Mouse (Mus musculus) telencephalon, adult 2 months (tissue): ENCODE results near the gene Ift81.

Experiments
- DNase-seq: peaks from one replicate; pipeline ENCODE4 v3.0.0-alpha.2; 2011; ENCODE audit warnings: low read depth, low spot score

The Ift81 gene

DNA sequence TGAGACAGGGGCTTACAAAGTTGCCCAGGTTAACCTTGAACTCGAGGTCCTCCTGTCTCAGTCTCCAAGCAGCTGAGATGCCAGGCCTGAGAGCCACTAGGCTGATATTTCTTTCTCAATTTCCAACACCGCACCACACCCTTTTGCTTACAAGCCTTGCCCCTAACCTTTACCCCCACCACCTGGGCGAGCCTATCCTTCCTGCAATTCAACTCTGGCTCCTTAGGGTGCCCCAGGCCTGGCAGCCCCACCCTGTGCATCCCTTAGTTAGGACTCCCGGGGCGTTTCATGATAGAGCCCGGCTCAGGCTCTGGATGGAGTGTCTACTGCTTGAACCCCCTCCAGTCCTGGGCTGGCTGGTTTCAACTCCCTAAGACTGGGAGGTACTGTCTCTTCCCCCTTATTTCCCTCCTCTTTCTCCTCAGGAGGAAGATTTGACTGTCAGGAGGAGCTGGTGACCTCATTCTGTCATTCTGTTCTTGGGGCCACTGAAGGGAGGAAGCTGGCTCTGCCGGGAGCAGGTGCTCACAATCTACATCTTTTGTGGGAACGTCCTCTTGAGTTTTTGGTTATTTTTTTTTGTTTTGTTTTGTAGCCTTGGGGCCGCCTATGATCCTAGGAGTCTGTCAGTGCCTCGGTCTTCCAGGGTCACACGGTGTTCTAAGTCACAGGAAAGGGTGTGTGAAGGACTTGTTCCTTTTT, 98.1 kb downstream of the Ift81 start:
- no peak for DNase-seq

DNA sequence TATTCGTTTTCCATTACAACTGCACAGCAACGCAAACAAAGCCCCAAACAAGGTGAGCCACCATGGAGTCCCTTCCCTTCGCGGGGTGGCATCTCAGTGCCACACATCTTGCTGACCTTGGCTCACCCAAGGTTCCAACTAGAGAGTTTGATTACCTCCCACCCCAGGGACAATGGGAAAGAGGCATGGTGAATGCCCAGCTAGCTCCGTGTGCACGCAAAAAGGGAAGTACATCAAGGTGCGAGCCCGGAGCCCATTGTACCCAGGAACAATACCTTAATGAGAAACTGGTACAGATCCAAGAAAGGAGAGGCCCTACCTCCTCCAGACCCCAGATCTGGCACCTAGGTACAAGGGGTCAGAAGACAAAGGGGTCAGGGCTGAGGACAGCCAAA, 100.2 kb downstream of the Ift81 start:
- DNase-seq = no peak

DNA sequence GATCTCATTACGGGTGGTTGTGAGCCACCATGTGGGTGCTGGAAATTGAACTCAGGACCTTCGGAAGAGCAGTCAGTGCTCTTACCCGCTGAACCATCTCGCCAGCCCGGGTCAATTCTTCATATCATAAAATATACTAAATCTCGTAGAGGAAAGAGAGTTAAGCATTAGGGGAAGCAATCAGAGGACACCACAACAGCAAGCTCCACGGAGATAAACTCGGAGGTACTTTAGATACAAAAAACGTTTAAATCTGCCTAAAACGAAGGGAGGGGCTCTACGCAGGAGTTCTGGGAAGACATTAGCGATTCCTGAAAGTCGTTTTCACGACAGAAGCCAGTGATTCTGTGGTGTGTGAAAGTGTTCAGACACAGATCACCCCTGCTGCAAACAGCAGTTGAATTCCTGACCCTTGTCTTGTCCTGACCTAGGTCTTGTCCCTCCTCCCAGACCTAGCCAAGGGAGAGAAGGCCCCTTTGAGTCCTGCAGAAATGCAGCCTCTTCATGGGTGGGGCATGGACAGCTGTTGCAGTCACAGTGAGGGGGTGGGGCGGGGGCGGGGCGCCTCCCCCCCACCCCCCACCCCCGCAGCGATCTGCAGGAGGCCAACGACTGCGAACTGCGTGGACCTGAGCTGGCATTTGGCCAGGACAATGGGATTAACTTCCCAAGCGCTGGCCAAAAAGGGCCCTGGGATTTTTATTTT, 100.7 kb downstream of the Ift81 start:
- no peak for DNase-seq

DNA sequence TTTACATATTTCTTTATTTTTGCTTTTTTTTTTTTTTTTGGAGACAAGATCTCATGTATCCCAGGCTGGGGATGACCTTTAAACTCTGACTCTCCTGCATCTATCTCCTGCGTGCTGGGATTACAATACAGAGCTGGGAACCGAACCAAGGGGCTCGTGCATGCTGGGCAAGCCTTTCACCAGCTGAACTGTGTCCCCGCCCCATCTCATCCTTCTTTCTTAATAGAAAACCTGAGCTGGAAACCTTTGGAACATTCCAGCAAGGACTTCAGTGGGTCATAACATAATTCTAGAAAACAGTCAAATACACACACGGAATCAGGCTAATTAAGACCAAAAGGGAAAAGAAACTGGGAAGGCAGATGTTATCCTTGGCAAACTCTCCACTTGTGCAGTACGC, 102.3 kb downstream of the Ift81 start:
- no peak for DNase-seq

DNA sequence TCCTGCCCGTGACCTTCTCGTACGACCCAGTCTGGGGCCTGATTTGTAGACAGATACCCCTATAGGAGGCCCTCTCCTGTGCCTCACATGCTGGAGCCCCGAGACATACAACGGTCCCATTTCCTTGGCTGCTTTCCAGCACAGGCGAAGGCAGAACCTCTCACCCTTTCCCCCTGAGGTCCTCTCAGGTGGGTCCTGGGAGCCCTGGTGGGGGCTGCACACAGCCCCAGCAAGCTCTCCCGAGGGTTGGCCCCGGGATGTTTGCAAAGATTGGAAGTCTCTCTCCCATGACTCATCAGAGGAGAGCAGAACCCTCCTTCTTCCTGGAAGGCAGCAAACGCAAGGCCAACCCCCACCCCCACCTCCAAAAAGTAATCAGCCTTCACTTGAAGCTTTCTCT, 102.9 kb downstream of the Ift81 start:
- no peak for DNase-seq

DNA sequence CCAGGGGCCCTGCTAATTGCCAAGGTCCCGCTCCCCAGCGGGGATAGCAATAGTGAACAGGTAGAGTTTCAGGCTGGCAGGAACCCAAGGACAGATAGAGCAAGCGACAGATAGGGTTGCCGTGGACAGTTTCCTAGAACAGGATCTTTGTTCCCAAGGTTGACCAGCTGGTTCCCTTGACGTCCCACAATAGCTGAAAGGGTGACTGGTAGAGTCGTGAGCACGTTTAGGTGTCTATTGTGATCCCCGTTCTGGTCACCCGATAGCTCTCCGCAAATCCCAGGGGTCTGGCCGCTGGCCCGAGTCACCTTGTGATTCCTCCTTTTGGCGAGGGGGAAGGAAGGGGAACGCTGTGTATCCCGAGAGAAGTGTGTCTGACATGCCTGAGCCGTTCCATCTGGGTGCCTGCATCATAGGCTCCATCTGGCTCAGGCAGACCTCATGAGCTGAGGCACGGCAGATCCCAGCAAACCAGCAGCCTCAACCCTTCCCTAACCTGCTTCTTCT, 103.6 kb downstream of the Ift81 start:
- DNase-seq = no peak

DNA sequence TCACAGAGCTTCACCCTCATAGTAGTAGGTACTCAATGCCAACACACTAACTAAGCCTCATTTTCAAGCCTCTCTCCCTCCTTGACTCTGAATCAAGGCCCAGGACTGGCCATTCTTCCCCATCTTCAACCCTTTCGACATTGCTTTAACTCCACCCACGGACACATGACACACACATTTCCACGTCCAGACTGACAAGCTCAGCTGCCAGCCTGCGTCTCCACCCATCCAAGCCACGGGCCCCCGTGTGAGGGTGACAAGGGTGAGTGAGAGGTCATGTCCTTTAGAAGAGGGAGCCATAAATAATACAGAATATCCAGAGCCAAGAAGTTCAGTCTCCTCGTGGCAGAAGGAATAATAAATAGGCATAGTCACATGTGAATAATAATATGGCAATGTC, 104.7 kb downstream of the Ift81 start:
- DNase-seq = no peak

DNA sequence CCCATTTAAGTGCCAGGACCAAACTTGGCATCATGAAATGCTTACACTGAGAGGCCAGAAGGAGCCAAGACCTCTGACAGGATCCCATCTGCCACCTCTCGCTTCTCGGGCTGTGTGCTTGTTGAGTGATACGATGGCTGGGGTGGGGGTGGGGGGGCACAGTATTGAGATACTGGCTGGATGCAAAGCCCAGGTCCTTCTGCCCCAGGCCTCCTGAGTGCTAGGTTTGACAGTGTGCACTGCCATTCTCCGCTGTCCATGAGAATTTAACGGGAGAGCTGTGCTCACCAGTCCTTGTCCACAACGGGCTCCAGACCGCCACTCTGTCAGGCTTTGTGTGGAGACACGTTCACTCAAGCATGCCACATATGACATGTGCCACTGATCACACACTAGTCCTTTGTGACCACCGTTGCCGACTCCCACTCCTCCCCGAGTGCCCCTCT, 105.4 kb downstream of the Ift81 start:
- no peak for DNase-seq

DNA sequence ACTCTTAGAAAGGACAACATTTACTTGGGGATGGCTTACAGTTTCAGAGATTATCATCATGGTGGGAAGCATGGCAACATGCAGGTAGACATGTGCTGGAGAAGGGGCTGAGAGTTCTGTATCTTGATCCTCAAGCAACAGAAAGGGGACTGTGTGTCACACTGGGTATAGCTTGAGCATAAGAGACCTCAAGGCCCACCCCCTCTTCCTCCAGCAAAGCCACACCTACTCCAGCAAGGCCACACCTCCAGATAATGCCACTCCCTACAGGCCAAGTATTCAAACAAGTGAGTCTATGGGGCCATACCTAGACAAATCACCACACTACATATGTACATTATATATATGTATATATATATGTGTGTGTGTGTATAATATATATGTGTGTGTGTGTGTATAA, 106.9 kb downstream of the Ift81 start:
- DNase-seq = no peak

DNA sequence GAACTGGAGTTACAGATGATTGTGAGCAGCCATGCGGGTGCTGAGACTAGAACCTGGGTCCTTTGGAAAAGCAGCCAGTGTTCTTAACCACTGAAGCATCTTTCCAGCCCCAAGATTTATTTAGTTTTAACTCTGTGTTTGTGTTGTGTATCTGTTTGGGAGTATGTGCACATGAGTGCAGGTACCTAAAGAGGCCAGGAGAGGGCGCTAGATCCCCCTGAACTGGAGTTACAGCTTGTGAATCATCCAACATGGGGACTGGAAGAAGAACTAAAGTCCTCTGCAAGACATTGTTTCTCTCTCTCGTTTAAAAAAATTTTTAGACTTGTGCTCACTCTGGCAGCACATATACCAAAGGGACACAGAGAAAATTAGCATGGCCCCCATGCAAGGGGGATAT, 107.9 kb downstream of the Ift81 start:
- DNase-seq = no peak

DNA sequence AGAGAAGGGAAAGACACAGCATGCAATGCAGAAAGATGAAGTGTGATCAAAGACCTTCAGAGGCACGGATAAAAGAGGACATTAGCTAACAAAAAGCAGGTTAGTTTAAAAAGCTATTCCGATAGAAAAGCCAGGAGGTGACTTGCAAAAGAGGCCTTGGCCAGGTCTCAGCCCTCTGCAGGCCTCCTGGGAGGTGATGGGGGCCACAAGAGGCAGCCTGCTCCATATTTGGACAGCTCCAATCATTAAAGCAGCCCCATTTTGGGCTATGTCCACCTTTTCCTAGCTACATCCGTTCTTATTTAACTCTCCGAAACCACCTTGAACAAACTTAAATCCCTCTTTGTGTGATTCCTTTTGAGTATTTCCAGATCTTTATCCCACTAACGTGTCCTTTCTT, 108.8 kb downstream of the Ift81 start:
- DNase-seq = no peak

DNA sequence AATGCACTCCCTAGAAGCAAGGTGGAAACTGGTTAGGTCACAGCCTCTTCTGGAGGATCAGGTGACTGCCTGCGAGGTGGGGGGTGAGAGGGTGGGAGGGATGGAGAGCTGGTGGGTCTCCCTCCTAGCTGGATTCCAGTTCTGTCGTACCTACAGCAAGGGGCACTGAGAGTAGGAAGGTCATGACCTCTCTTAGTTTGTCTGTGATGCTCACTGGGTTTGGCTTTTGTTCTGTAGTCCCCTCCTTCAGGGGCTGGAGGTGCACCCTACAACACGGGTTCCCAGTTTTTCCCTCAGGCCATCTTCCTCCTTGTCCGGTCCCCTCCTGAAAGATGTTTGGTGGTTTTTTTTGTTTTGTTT, 110.6 kb downstream of the Ift81 start:
- DNase-seq = no peak

DNA sequence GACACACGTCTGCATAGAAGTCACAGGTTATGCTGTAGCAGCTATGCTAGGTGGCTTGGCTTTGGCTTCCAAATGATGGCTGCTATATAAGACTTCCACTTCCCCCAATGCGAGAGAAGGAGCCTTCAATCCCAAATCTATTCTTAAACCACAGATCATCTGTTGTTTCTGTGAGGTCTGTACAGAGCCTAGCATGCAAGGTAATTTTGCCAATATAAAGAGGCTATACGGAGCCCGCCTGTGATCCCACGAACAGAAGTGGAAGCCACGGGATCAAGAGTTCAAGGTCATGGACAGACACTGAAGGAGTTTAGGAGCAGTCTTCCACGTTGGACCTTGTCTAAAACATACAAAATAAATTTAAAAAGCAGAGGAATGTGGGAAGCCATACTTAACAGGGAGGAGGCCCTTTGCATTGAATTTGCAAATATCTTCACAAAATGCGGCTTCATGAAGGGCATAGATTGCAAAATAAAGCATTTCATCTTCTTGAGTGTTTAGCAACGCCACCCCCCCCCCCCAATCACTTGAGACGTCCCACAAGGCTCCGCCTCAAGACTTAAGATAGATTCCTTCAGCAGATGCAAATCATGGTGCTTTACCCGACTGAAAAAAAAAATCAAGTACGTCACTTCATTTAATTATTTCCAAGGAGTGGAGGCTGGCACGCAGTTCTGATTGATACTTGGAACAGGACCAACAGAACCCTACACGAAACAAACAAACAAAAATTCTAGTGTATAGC, 111.1 kb downstream of the Ift81 start:
- DNase-seq = peak; percentile 51

DNA sequence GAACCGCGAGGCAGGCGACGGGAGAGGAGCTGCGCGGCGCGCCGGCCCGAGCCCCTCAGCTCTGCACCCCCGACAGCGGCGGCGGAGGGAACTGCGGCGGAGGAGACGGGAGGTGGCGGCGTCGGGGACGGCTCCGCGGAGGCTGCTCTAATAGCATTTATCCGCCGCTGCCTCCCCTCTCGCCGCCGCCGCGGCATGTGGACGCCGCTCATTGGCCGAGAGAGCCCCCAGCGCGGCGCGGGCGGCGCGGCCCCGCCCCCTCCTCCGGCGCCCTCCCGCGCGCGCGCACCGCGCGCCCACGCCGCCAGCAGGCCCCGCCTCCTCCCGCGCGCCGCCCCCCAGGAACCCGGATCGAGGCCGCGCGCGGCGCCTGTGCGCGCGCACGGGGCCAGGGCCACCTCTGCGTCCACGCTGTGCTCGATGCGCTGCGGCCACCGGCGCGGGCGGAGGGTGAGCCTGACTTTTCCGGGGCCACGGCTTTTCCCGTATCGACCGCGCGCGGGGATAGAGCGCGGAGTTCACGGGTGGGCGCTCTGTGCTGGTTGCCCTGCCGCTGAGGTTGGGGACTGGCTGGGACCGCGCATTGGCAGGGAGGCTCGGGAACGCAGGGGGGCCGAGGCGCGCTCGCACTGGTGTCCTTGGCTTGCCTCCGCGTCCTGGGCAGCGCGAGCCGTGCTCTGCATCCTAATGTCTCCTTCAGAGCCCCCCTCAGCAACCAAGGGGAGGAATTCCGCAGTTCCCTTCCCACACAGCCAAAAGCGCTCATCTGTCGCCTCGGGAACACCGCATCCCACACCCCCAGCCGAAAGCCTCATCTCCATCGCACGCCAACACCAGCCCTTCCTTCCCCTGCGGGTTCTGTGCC, 112.0 kb downstream of the Ift81 start, which contains the start of gene Atp2a2:
Gene Atp2a2, minus strand, starts transcription at position 149 of the 865 bp plus-strand sequence.
- peak; percentile 90 for DNase-seq

DNA sequence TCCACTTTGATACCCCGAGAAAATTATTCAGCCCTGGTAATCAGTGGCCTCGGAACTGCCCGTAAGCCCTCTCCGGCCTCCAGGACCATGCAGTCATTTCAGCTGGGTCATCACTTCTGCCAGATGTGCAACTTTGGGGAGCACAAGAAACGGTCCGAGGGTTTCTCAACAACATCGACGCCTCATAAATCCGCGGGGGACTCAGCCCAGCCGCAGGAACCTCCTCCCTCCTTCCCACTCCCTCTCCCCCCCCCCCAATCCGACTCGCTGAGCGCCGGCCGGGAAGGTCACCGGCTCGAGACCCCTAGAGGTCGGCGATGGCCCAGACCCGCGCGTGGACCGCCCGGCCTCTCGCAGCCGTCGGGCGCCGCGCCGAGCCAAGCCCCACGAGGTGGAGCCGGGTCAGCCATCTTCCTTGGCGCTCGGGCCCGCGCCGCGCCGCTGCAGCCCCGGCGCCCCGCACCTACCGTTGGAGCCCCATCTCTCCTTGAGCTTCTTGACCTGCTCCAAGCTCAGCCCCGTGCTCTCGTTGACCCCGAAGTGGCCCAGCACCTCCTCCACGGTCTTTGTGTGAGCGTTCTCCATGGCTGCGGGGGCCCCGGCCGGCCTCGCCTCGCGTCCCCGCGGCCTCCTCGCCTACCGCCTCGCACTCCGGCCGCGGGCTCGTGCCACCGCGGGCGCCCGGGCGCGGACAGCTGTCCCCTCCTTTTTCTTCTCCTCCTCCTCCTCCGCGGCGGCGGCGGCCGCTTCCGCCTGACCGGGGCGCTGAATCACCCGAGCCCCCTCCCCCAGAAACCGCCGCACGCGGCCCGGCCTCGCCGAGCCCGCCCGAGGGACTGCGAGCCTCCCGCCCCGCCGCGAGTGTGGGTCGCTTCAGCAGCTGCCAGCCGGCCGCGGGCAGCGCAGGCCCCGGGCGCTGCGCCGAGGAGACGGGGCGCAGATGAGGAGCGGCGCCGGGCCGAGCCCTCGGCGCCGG, 112.9 kb downstream of the Ift81 start:
- DNase-seq = no peak

DNA sequence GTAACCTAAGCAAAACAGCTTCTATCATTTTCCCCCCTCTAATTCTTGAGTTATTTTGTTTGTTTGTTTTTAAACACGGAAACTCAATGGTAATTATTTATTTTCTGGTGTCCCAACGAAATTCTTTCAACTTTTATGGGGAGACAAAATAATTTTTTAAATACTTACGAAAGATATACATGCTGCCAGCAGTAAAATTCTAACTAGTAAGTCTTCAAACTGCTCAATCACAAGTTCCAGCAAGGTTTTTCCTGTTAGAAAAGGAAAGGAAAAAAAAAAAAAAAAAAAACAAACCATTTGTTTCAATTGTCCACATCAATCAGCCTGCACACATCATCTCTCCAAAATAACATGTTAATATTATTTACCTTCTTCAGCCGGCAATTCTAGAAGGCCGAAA, 113.8 kb downstream of the Ift81 start:
- DNase-seq = no peak
